Mouse (Mus musculus) liver, postnatal 0 days (tissue): ENCODE results near the gene Lcn5. TPM values are rescaled to one million over a fixed set of nuclear protein-coding genes. Genes with fewer than 3 reads are reported as not detected.

Experiments
- ATAC-seq: fragments of 200-750 bp; cut with Nextera tagmentation; 2 replicates; pipeline ENCODE4 v1.8.0; 2017; ENCODE audit warnings: mild to moderate bottlenecking, moderate library complexity
- DNase-seq: peaks from one replicate; pipeline ENCODE4 v3.0.0-alpha.2; 2016
- H3K27ac ChIP-seq: fragments of 300-500 bp; sonication (generic); 2 replicates; pipeline ENCODE4 v1.5.1; 2014; ENCODE audit warnings: antibody characterized with exemption, moderate library complexity, mild to moderate bottlenecking, low read depth
- H3K27me3 ChIP-seq: fragments of 300-500 bp; sonication (generic); 2 replicates; pipeline ENCODE4 v1.6.1; 2014; ENCODE audit warnings: low read length, control low read depth, mixed read lengths; ENCODE audit not compliant: insufficient read depth
- H3K36me3 ChIP-seq: fragments of 300-500 bp; sonication (generic); replicated peaks from 2 replicates; pipeline ENCODE4 v1.6.1; 2014; ENCODE audit warnings: mild to moderate bottlenecking, control low read depth, low read length, moderate library complexity, mixed read lengths; ENCODE audit not compliant: insufficient read depth
- H3K4me1 ChIP-seq: fragments of 300-500 bp; sonication (generic); 2 replicates; pipeline ENCODE4 v1.6.1; 2014; ENCODE audit warnings: antibody characterized with exemption, mild to moderate bottlenecking, control low read depth; ENCODE audit not compliant: insufficient read depth
- H3K4me2 ChIP-seq: fragments of 300-500 bp; sonication (generic); 2 replicates; pipeline ENCODE4 v1.6.1; 2014; ENCODE audit warnings: low read depth, mild to moderate bottlenecking, low read length, moderate library complexity, mixed read lengths
- H3K4me3 ChIP-seq: fragments of 300-500 bp; sonication (generic); 2 replicates; pipeline ENCODE4 v1.5.1; 2014; ENCODE audit warnings: low read depth, low read length
- H3K9ac ChIP-seq: fragments of 300-500 bp; sonication (generic); replicated peaks from 2 replicates; pipeline ENCODE4 v1.6.1; 2014; ENCODE audit warnings: mild to moderate bottlenecking, moderate library complexity
- H3K9me3 ChIP-seq: fragments of 300-500 bp; sonication (generic); 2 replicates; pipeline ENCODE4 v1.6.1; 2016; ENCODE audit warnings: mild to moderate bottlenecking, control low read depth, low read length, mixed read lengths
- CTCF ChIP-seq: sonication (generic); IDR thresholded peaks from 2 replicates; pipeline ENCODE4 v1.5.1; 2016; ENCODE audit warnings: antibody characterized with exemption, low read depth
- EP300 ChIP-seq: IDR thresholded peaks from 2 replicates; pipeline ENCODE4 v1.6.1; 2016; ENCODE audit warnings: antibody characterized with exemption, low read depth, mild to moderate bottlenecking
- WGBS: fragments of 180-500 bp; shearing (Covaris S2); extraction: QIAGEN DNeasy Blood & Tissue Kit; methylation state at CpG from one replicate; pipeline ENCODE4 v1.1.7; 2014; ENCODE audit not compliant: insufficient replicate concordance; 5-methylcytosine and 5-hydroxymethylcytosine counted together
- polyA plus RNA-seq: library from polyadenylated mRNA; unstranded; fragments of >200 nt; fragmentation: Nextera tagmentation; extraction: Ambion mirVana; gene quantifications from 2 replicates; pipeline ENCODE4 v1.2.1, GENCODE M21; 2015

The Lcn5 gene
- polyA plus RNA-seq, 1 experiment from 2014 or later: not detected

GRCm38 (mm10) chr2:25639890-25640289 is 17.9 kb upstream of the Lcn5 start:
- Histone ChIP-seq H3K27me3 (no peaks in the 10 kb centered on the region), H3K4me2 (no peak overlapping the region), H3K36me3 (no peaks in the 10 kb centered on the region), H3K4me3 (no peak overlapping the region), H3K27ac (no peak overlapping the region), H3K9ac (no peak overlapping the region), H3K4me1 (0 out of 2 replicates have a peak, but pooled peaks cover 2% of the 10 kb centered on the region), H3K9me3 (no peaks in the 10 kb centered on the region)
- 20% methylated on average over 6 of the region's 6 CpGs for WGBS
- peak; percentile 67 for TF ChIP-seq CTCF
- no peak for TF ChIP-seq EP300
- ATAC-seq (no peak), DNase-seq (peak; percentile 57)

- no peak within 1 kb of the TSS for H3K4me3 ChIP-seq
- no peaks in the 10 kb centered on the region for H3K36me3 ChIP-seq
- H3K27ac ChIP-seq: no peak within 1 kb of the TSS
- ATAC-seq (no peak), DNase-seq (no peak)
- H3K4me1 ChIP-seq: no peaks in the 10 kb centered on the region
- H3K9ac ChIP-seq: no peak within 1 kb of the TSS
- WGBS: 75% methylated on average over 2 of the region's 2 CpGs
- H3K27me3 ChIP-seq: no peaks in the 10 kb centered on the region
- H3K4me2 ChIP-seq: no peak within 1 kb of the TSS
- TF ChIP-seq EP300: no peak
- TF ChIP-seq CTCF: no peak
- no peaks in the 10 kb centered on the region for H3K9me3 ChIP-seq
These were observed 4.8 kb upstream of the Lcn5 start, which contains the start of gene Lcn8 for GRCm38 (mm10) chr2:25652902-25653301. Gene Lcn8 (plus strand): TSS chr2:25653120.

GRCm38 (mm10) chr2:25654502-25654901 is 3.2 kb upstream of the Lcn5 start:
- no peaks in the 10 kb centered on the region for H3K4me1 ChIP-seq
- H3K9ac ChIP-seq: no peak overlapping the region
- WGBS: 46% methylated on average over 1 of the region's 1 CpGs
- no peak for ATAC-seq
- no peak for TF ChIP-seq EP300
- no peak for TF ChIP-seq CTCF
- H3K27me3 ChIP-seq: no peaks in the 10 kb centered on the region
- no peak overlapping the region for H3K4me2 ChIP-seq
- no peak overlapping the region for H3K4me3 ChIP-seq
- no peak for DNase-seq
- H3K9me3 ChIP-seq: no peaks in the 10 kb centered on the region
- no peaks in the 10 kb centered on the region for H3K36me3 ChIP-seq
- H3K27ac ChIP-seq: no peak overlapping the region

GRCm38 (mm10) chr2:25656691-25657090 is 1.1 kb upstream of the Lcn5 start:
- no peaks in the 10 kb centered on the region for H3K9me3 ChIP-seq
- H3K27ac ChIP-seq: no peak overlapping the region

GRCm38 (mm10) chr2:25657246-25657645 is 506 bp upstream of the Lcn5 start:
- Histone ChIP-seq H3K27me3 (no peaks in the 10 kb centered on the region), H3K4me3 (no peak overlapping the region), H3K9me3 (no peaks in the 10 kb centered on the region), H3K36me3 (no peaks in the 10 kb centered on the region), H3K27ac (no peak overlapping the region), H3K4me2 (no peak overlapping the region), H3K9ac (no peak overlapping the region), H3K4me1 (no peaks in the 10 kb centered on the region)
- ATAC-seq (no peak), DNase-seq (no peak)
- 74% methylated on average over 4 of the region's 4 CpGs for WGBS
- no peak for TF ChIP-seq EP300
- no peak for TF ChIP-seq CTCF

More at GRCm38 (mm10) chr2:25656691-25657090, 1.1 kb upstream of the Lcn5 start:
- Histone ChIP-seq H3K27me3 (no peaks in the 10 kb centered on the region), H3K4me2 (no peak overlapping the region), H3K9ac (no peak overlapping the region), H3K4me3 (no peak overlapping the region), H3K36me3 (no peaks in the 10 kb centered on the region), H3K4me1 (no peaks in the 10 kb centered on the region)
- WGBS: 79% methylated on average over 4 of the region's 4 CpGs
- no peak for ATAC-seq
- TF ChIP-seq EP300: no peak
- TF ChIP-seq CTCF: no peak
- DNase-seq: no peak

- Histone ChIP-seq H3K4me3 (no peak overlapping the region), H3K9me3 (no peaks in the 10 kb centered on the region), H3K27ac (no peak overlapping the region), H3K4me2 (no peak overlapping the region), H3K36me3 (no peaks in the 10 kb centered on the region), H3K4me1 (no peaks in the 10 kb centered on the region), H3K27me3 (no peaks in the 10 kb centered on the region), H3K9ac (no peak overlapping the region)
- ATAC-seq: no peak
- no peak for DNase-seq
- TF ChIP-seq EP300: no peak
- no peak for TF ChIP-seq CTCF
- WGBS: 79% methylated on average over 8 of the region's 8 CpGs
These were observed 2.5 kb downstream of the Lcn5 start for GRCm38 (mm10) chr2:25660279-25660678.
